Mouse (Mus musculus): ENCODE measurements around the gene Eva1a. TPM values are rescaled to one million over a fixed set of nuclear protein-coding genes. Genes with fewer than 3 reads are reported as not detected.
A peak's percentile ranks its signal among the peaks of the same experiment; 100 is the strongest.

Gene Eva1a
- polyA plus RNA-seq, 1 experiment from 2014 or later: 0.72 TPM

DNA sequence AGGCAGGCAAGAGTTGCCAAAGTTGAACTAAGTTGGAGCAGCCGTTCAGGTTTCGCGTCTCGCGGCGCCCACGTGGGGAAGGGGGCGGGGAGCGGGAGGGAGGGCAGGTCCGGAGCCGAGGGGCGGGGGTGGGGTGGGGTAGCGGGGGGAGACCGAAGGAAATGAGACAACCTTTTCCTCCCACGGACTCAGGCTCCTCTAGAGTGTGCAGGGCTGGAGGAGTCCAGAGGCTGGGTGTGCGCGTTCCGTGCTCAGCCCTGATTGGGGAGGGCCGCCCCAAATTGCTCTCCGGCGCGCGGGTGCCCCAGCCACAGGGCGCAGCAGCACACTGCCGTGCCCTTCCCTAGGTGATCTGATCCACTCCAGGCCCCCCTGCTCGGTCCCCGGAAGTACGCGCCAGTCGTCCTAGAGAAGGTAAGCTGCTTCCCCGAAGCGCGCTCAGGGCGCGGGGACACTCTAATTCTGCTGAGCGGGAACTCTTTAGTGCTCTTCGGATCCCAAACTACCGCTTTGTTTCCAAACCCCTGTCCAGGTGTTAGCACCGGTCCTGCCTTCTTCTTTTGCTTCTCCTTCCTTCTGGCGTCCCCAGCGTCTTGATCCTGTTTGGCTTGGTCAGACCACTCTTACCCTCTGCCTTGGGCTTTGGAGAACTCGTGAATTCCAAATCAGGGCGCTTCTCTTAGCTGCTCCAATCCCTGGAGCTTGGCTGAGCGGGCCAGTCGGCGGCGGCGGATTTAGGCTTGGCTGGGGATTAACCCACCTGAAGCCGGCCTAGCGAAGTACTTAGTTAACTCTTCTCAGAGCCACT lies 849 bp downstream of the Eva1a start:
- Histone ChIP-seq H3K27ac (ENCODE audit: low read length) (no peak overlapping the region), H3K4me1 (replicated peaks; ENCODE audit: control insufficient read depth, insufficient read depth, low read length) (peaks cover 19% of the 10 kb centered on the region), H3K4me2 (ENCODE audit: low read length) (peak overlapping the region; percentile 100), H3K27me3 (replicated peaks; ENCODE audit: control insufficient read depth, insufficient read depth, low read length) (peaks cover 6% of the 10 kb centered on the region), H3K36me3 (ENCODE audit: control insufficient read depth, insufficient read depth) (no peaks in the 10 kb centered on the region), H3K4me3 (replicated peaks; ENCODE audit: low read length) (peak overlapping the region; percentile 52), H3K9ac (replicated peaks; ENCODE audit: low read depth, low read length) (peak overlapping the region; percentile 52), H3K9me3 (ENCODE audit: control insufficient read depth, low read length) (no peaks in the 10 kb centered on the region)
- WGBS: 1% methylated on average over 42 of the region's 50 CpGs
- ATAC-seq: peak; percentile 69

DNA sequence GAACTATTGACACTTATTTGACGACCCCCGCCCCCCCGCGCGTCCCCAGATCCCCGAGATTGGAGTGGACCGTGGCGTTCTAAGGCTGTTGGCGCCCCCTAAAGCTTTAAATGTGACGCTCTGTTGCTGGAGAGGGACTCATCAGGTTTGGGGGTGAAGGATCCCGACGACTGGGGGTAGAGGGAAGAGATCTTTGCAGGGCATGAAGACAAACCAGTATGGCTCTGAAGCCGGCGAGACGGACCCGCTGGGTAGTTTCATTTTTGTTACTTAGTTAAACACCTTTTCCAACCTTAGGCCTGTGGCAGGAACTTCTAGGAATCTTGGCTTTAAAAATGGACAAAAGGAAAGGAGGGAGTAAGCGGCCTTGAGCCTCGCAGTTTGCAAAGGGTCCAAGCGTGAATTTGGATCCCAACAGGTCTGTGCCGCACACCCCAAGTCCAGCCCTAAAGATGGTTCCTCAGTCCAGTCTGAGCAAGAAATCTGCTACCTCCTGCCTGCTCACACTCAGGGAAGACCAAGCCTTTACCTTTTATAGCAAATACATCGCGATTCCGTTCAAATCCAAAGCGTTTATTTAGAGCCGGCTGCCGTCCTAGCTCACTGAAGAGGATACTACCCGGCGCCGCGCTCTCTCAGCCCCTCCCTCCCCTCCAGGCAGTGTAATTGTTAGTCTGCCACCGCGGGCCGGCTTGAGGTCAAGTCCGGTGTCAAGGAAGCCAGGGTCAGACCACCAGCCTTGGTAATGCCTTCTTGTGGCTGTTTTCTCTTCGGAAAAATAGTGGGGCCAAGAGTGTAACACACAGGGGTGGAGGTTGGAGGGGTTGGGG lies 1.7 kb downstream of the Eva1a start:
- WGBS: 1% methylated on average over 35 of the region's 35 CpGs
- Histone ChIP-seq H3K36me3 (ENCODE audit: control insufficient read depth, insufficient read depth) (no peaks in the 10 kb centered on the region), H3K4me2 (ENCODE audit: low read length) (peak overlapping the region; percentile 100), H3K9me3 (ENCODE audit: control insufficient read depth, low read length) (no peaks in the 10 kb centered on the region), H3K4me1 (replicated peaks; ENCODE audit: control insufficient read depth, insufficient read depth, low read length) (peaks cover 19% of the 10 kb centered on the region), H3K4me3 (replicated peaks; ENCODE audit: low read length) (peak overlapping the region; percentile 52), H3K27me3 (replicated peaks; ENCODE audit: control insufficient read depth, insufficient read depth, low read length) (peaks cover 6% of the 10 kb centered on the region), H3K27ac (ENCODE audit: low read length) (no peak overlapping the region), H3K9ac (replicated peaks; ENCODE audit: low read depth, low read length) (peak overlapping the region; percentile 52)
- peak; percentile 65 for ATAC-seq

DNA sequence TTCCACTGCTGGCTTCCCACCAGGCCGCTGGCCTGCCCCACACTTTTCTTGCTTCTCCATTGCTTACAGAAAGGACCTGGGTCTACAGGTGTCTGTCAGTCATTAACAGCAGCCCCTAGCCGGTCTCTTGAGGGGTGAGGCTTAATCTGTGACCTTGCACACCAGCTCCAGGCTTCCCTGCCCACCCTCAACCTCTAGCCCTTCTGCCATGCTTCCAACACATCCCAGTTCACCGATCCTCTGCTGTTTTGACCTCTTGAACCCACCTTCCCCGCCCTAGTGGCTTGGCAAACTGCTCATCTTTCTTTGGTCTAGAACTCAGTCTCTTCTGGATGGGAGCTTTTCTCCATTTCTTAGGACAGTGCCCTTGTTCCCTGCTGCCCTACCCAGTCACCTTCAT lies 2.8 kb downstream of the Eva1a start:
- H3K4me1 ChIP-seq (replicated peaks; ENCODE audit: control insufficient read depth, insufficient read depth, low read length): peaks cover 19% of the 10 kb centered on the region
- H3K27ac ChIP-seq (ENCODE audit: low read length): no peak overlapping the region
- no peak overlapping the region for H3K4me2 ChIP-seq (ENCODE audit: low read length)
- peaks cover 6% of the 10 kb centered on the region for H3K27me3 ChIP-seq (replicated peaks; ENCODE audit: control insufficient read depth, insufficient read depth, low read length)
- H3K36me3 ChIP-seq (ENCODE audit: control insufficient read depth, insufficient read depth): no peaks in the 10 kb centered on the region
- no peak overlapping the region for H3K9ac ChIP-seq (replicated peaks; ENCODE audit: low read depth, low read length)
- ATAC-seq: no peak
- WGBS: 51% methylated on average over 4 of the region's 4 CpGs
- no peaks in the 10 kb centered on the region for H3K9me3 ChIP-seq (ENCODE audit: control insufficient read depth, low read length)
- H3K4me3 ChIP-seq (replicated peaks; ENCODE audit: low read length): no peak overlapping the region

DNA sequence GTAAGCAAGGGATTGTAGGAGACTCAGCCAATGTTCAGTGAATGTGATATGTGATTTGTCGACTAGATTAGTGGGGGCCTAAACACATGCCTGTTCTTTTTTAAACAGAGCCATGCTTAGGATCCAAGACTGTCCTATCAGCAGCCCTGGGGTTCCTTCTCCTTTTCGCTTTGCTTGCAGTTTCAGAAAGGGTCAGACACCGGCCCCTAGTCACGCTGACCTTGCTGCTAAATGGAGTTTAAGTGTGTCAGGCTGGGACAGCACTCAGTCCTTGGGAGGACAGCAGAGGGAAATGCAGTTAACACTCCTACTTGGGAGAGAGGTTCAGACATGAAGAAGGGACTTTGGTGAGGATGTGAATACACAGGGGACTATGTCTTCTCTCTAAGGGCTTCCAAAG lies 3.7 kb downstream of the Eva1a start:
- peaks cover 19% of the 10 kb centered on the region for H3K4me1 ChIP-seq (replicated peaks; ENCODE audit: control insufficient read depth, insufficient read depth, low read length)
- H3K9me3 ChIP-seq (ENCODE audit: control insufficient read depth, low read length): no peaks in the 10 kb centered on the region
- WGBS: 74% methylated on average over 4 of the region's 4 CpGs
- H3K4me3 ChIP-seq (replicated peaks; ENCODE audit: low read length): no peak overlapping the region
- H3K27ac ChIP-seq (ENCODE audit: low read length): no peak overlapping the region
- H3K9ac ChIP-seq (replicated peaks; ENCODE audit: low read depth, low read length): no peak overlapping the region
- H3K4me2 ChIP-seq (ENCODE audit: low read length): no peak overlapping the region
- no peaks in the 10 kb centered on the region for H3K36me3 ChIP-seq (ENCODE audit: control insufficient read depth, insufficient read depth)
- no peak for ATAC-seq
- H3K27me3 ChIP-seq (replicated peaks; ENCODE audit: control insufficient read depth, insufficient read depth, low read length): peaks cover 6% of the 10 kb centered on the region

DNA sequence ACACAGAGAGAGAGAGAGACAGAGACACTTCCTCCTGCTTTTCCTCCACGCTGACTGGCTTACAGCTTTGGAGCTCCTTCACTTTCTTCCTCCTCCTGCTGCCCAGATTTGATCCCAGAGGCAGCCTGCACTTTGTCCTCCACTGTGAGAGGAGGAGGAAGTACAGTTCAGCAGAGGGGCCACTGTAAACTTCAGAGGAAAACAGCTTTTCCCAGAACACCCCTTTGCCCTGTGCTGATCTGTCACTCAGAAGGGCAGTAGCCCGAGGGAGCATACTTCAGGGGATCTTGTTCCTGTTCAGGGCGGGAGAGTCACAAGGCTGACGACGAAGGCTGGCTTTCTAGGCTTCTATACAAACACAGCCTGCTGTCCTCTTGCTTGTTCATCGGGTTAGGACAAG lies 7.1 kb downstream of the Eva1a start:
- no peaks in the 10 kb centered on the region for H3K36me3 ChIP-seq (ENCODE audit: control insufficient read depth, insufficient read depth)
- no peak for ATAC-seq
- WGBS: 60% methylated on average over 6 of the region's 6 CpGs
- no peak overlapping the region for H3K4me3 ChIP-seq (replicated peaks; ENCODE audit: low read length)
- no peak overlapping the region for H3K9ac ChIP-seq (replicated peaks; ENCODE audit: low read depth, low read length)
- no peak overlapping the region for H3K4me2 ChIP-seq (ENCODE audit: low read length)
- H3K27ac ChIP-seq (ENCODE audit: low read length): no peak overlapping the region
- no peaks in the 10 kb centered on the region for H3K9me3 ChIP-seq (ENCODE audit: control insufficient read depth, low read length)
- no peaks in the 10 kb centered on the region; the same call in 1 of the 2 replicates for H3K4me1 ChIP-seq (replicated peaks; ENCODE audit: control insufficient read depth, insufficient read depth, low read length)
- no peaks in the 10 kb centered on the region; the same call in 1 of the 2 replicates for H3K27me3 ChIP-seq (replicated peaks; ENCODE audit: control insufficient read depth, insufficient read depth, low read length)

DNA sequence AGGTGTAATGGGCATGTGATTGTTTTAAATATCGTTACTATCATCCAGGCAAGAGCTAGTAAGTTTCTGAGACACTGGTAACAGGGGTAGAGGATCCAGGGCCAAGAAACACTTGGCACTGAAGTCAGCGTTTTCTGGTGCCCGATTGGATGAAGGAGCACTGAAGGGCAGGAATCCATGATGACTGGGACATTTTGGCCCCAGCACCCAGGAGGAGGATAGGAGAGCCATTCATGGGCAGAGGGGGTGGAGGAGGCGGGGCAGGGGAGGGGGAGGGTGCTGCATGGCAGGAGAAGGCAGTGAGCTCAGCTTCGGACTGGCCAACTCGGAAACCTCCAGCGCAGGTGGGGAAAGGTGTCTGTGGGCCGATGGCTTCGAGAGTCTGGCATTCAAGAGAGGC lies 9.4 kb downstream of the Eva1a start:
- Histone ChIP-seq H3K9me3 (ENCODE audit: control insufficient read depth, low read length) (no peaks in the 10 kb centered on the region), H3K27ac (ENCODE audit: low read length) (no peak overlapping the region), H3K4me1 (replicated peaks; ENCODE audit: control insufficient read depth, insufficient read depth, low read length) (no peaks in the 10 kb centered on the region), H3K27me3 (replicated peaks; ENCODE audit: control insufficient read depth, insufficient read depth, low read length) (no peaks in the 10 kb centered on the region), H3K4me3 (replicated peaks; ENCODE audit: low read length) (no peak overlapping the region), H3K9ac (replicated peaks; ENCODE audit: low read depth, low read length) (no peak overlapping the region), H3K36me3 (ENCODE audit: control insufficient read depth, insufficient read depth) (no peaks in the 10 kb centered on the region), H3K4me2 (ENCODE audit: low read length) (no peak overlapping the region)
- 79% methylated on average over 9 of the region's 9 CpGs for WGBS
- no peak for ATAC-seq

DNA sequence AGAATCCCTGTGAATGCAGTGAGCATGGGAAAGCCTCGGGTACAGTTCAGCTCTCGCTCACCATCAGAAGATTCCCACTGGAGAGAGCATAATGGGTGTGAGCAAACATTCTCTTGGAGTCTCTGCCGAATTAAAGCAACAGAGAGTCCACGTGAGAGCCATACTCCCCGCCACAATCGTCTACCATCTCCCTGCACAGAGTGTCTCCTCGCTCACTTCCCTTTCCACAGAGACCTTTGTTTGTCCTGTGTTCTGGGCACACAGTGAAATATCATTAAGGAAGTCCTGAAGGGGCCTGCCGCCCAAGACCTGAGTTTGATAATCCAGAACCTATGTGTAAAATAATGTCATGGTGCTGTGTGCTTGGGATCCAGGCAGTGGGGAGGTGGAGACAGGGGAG lies 10.7 kb downstream of the Eva1a start:
- Histone ChIP-seq H3K9me3 (ENCODE audit: control insufficient read depth, low read length) (no peaks in the 10 kb centered on the region), H3K36me3 (ENCODE audit: control insufficient read depth, insufficient read depth) (no peaks in the 10 kb centered on the region), H3K9ac (replicated peaks; ENCODE audit: low read depth, low read length) (no peak overlapping the region), H3K27ac (ENCODE audit: low read length) (no peak overlapping the region), H3K27me3 (replicated peaks; ENCODE audit: control insufficient read depth, insufficient read depth, low read length) (no peaks in the 10 kb centered on the region), H3K4me3 (replicated peaks; ENCODE audit: low read length) (no peak overlapping the region), H3K4me2 (ENCODE audit: low read length) (no peak overlapping the region), H3K4me1 (replicated peaks; ENCODE audit: control insufficient read depth, insufficient read depth, low read length) (no peaks in the 10 kb centered on the region)
- ATAC-seq: no peak
- WGBS: 83% methylated on average over 8 of the region's 8 CpGs

DNA sequence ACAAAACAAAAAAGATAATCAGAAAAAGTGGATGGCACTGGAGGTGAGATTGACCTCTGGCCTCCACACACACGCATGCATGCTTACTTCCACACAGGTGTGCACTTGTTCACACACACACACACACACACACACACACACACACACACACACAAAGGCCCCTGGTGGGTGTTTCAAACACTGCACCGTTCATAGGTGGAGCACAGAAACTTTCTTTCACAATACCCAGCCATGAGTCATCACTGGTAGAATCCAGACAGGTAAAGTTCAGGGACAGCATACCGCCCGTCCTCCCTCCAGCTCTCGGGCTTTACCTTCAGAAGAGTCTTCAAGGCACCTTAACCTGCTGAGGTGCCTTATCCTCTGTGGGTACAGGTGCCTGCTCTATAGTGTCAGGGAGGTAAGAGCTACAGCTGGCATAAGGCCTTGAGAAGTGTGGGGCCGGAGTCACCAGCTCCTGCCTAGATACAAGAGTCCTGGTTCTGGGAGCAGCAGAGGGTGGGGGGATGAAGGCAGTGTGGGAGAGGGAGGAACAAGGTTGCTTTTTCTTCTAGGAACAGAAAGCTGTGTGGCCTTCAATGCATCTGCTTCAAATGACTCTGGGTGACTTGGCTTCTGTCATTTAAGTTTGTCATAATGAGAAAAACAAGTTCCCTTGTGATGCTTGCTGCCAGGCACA lies 11.3 kb downstream of the Eva1a start:
- Histone ChIP-seq H3K4me2 (ENCODE audit: low read length) (no peak overlapping the region), H3K4me3 (replicated peaks; ENCODE audit: low read length) (no peak overlapping the region), H3K9ac (replicated peaks; ENCODE audit: low read depth, low read length) (no peak overlapping the region), H3K36me3 (ENCODE audit: control insufficient read depth, insufficient read depth) (no peaks in the 10 kb centered on the region), H3K27me3 (replicated peaks; ENCODE audit: control insufficient read depth, insufficient read depth, low read length) (no peaks in the 10 kb centered on the region), H3K9me3 (ENCODE audit: control insufficient read depth, low read length) (no peaks in the 10 kb centered on the region), H3K27ac (ENCODE audit: low read length) (no peak overlapping the region), H3K4me1 (replicated peaks; ENCODE audit: control insufficient read depth, insufficient read depth, low read length) (no peaks in the 10 kb centered on the region)
- no peak for ATAC-seq
- 88% methylated on average over 6 of the region's 6 CpGs for WGBS

DNA sequence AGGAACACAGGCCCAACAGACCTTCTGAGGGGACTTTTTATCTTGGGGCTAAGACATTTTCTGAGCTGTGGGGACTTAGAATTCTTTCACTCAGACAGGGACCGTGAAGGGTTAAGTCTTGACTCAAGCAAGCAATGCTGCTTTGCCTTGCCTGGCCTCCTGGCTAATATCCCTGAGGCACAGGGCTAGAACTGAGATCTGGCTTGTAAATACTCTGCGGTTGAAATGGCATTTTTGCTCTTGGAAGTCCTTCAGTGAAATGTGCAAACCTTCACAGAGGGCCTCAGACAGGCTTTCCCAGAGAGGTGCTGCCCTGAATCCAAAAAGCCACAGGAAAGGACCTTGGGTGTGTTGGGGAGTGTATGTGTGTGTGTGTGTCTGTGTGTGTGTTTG lies 11.9 kb downstream of the Eva1a start:
- ATAC-seq: no peak
- no peaks in the 10 kb centered on the region for H3K9me3 ChIP-seq (ENCODE audit: control insufficient read depth, low read length)
- no peak overlapping the region for H3K4me2 ChIP-seq (ENCODE audit: low read length)
- H3K4me1 ChIP-seq (replicated peaks; ENCODE audit: control insufficient read depth, insufficient read depth, low read length): no peaks in the 10 kb centered on the region
- no peak overlapping the region for H3K9ac ChIP-seq (replicated peaks; ENCODE audit: low read depth, low read length)
- WGBS: 80% methylated on average over 2 of the region's 2 CpGs
- no peaks in the 10 kb centered on the region for H3K36me3 ChIP-seq (ENCODE audit: control insufficient read depth, insufficient read depth)
- no peak overlapping the region for H3K27ac ChIP-seq (ENCODE audit: low read length)
- H3K4me3 ChIP-seq (replicated peaks; ENCODE audit: low read length): no peak overlapping the region
- H3K27me3 ChIP-seq (replicated peaks; ENCODE audit: control insufficient read depth, insufficient read depth, low read length): no peaks in the 10 kb centered on the region

Data from forebrain, embryonic 16.5 days (tissue).